Mouse (Mus musculus) monocyte, adult 5-6 weeks (primary cell): Measurements from ENCODE around the gene Rnf130. TPM values are rescaled to one million over a fixed set of nuclear protein-coding genes. Genes with fewer than 3 reads are reported as not detected.
"Not testable (repeated sequence)": the region's sequence is repeated elsewhere in the genome, so short reads cannot be mapped to it uniquely, and the experiment has no call there.

Source experiments
- ATAC-seq: fragments of 153-309, 156-312 bp; replicated peaks from 2 replicates; pipeline ENCODE4 v1.8.0; 2017; ENCODE audit warnings: mild to moderate bottlenecking; ENCODE audit not compliant: low TSS enrichment, insufficient number of reproducible peaks, severe bottlenecking, poor library complexity, low FRiP score
- total RNA-seq: library from RNA; stranded (forward); fragments of 200-1000, 200-491, 200-594 nt; gene quantifications from 3 replicates; pipeline ENCODE4 v1.2.3, GENCODE M21; 2017

Rnf130 gene
- total RNA-seq, 1 experiment from 2014 or later: 628 TPM

DNA sequence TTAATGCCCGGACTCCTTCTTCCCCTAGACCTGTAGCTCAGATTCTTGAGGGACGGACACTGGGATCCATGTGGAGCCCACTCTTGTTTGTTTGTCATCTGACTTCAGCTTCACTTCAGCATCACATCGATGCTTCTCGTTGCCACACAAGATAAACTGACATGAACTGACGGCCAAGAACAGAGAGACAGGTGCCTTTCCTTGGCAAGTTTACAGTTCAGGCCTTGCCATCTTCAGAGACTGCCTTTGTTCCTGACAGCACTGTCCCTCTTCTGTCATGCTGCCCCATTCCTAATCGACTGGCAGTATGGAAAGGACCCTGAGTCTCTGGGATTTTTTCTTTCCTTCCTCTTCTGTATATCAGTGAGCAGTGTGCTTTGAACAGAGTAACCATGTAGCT, 33.9 kb downstream of the Rnf130 start:
- ATAC-seq: no peak

DNA sequence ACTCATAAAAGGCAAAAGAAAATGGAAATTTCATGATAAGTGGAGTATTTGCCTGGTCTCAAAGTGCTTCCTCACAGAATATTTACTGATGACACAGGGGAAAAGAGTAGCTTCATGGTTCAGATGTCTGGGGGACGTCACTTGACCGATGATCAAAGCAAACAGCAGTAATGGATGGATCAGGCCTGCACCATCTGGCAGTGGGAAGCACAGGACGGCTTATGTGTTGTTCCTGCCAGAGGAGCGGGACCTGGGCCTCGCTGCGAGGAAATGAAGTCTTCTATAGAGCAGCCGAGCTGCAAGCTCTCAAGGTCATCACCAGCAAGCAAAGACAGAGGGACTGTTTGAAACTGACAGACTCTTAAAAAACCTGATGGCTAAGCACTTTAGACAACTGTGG, 37.0 kb downstream of the Rnf130 start:
- ATAC-seq: no peak

DNA sequence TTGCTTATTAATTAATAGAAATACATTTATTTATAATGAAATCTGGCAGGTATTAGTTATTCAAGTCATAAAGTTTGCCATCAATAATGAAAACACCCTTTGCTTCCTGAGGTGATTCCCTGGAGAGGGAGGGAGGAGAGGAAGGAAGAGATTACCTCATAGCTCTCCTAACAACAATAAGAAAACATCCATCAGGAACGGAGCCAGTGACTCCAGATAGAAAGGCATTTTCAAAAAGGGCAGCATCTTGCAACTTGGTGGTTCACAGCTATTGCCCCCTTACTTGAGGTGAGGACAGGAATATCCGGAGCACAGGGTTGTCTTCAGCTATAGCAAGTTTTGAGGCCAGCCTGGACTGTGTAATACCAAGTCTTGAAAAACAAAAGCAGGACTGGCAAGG, 40.9 kb downstream of the Rnf130 start:
- ATAC-seq: no peak

DNA sequence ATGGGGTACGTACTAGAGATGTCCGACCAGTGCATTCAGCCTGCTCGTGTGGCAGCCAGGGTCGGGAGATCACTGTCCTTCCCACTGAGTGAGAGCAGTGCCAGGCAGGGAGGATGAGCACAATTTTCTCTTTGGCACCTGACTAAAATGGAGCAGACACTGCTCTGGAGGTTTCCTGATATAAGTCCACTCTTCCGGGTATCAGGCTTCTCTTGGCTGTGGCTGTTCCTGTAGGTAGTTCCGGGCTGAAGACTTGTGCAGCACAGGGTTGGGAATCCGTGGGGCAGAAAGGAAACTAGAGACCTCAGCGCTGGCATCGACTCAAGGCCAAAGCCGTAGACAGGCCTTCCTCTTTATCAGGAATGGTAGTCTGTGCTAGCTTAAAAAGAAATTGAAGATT, 48.7 kb downstream of the Rnf130 start:
- no peak for ATAC-seq

- no peak for ATAC-seq
These were observed 51.6 kb downstream of the Rnf130 start for GRCm38 (mm10) chr11:50076756-50077155.

DNA sequence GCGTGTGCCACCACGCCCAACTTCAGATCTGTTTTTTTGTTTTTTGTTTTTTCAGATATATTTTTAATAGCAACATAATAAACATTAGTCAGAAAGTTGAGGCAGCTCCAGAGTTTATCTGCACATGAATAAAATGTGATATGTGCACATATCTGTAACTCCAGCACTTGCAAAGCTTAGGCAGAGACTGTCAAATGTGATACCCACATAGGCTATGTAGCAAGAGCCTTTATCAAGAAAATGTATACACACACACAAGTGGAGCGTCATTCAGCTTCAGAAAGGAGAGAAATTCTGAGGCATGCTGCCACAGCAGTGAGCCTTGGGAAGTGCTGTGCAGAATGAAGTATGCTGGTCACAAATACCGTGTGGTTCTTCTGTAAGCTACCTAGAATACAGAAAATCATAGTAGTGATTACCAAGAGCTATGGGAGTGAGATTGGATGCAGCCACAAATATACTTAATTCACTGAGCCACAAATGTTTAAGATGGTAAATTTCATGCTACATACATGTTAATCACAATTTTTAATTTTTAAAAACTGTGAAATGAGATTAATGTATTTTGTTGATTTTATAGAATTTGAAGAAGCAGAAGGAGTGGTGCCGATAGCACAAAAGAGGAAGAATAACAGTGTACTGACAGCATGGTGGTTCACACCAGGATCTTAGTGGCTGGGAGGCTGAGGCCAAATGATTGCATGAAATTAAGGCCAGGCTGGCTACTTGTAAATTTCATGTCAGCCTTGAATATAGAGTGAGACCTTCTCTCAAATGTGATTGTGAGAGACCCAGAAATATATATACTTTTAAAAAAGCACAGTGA, 56.4 kb downstream of the Rnf130 start:
- no peak for ATAC-seq

DNA sequence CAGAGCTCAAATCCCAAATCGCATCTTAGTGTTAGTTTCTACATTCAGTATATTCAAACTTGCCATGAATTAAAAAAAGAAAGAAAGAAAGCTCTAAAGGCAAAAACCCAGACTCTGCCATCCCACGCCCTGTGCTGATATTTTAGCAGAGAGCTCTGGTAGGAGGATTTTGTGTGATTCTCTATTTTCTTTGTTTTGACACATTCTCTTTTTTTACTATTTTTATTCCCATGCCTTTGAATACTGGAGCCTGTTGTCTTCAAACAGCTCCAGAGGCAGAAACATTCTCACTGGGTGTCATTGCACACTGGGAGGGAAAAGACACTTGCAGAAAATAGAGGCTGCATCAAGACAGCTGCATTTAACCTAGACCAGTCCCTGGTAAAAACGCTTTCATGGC, 61.1 kb downstream of the Rnf130 start:
- no peak for ATAC-seq

- ATAC-seq: no peak
These were observed 64.7 kb downstream of the Rnf130 start for GRCm38 (mm10) chr11:50089840-50090239.

DNA sequence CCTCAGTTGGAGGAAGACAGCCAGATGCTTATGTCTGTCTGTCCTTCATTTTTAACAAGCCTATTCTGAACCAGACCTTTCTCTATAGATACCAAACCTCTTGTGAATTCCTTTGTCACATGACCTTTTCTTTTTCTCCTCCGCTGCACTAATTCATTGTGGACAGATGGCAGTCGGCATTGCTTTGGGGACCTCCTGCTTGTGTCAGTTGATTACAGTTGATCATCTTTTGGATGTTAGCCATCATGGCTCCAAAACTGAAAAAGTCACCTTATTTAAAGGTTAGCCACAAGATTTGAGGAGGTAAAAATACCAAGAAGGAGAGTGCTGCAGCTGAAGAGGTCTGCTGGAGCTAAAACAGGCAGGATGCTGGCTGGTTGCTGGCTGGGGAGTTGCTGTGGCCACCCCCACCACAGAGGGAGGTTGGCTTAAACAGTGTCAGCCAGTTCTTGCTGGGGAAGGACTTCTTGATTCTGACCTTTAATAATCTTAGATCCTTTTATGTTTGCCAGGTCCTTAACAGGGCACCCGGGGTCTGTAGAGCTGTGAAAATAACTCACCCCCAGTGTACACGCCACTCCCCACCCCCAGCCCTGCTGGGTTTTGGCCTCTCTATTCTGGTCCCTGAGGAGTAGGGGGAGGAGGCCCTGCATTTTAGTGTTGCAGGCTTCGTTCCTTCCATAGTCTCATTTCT, 66.0 kb downstream of the Rnf130 start:
- no peak for ATAC-seq

GRCm38 (mm10) chr11:50091681-50092080, 66.5 kb downstream of the Rnf130 start:
- ATAC-seq: no peak

- no peak for ATAC-seq
These were observed 70.5 kb downstream of the Rnf130 start for GRCm38 (mm10) chr11:50095661-50096060.

DNA sequence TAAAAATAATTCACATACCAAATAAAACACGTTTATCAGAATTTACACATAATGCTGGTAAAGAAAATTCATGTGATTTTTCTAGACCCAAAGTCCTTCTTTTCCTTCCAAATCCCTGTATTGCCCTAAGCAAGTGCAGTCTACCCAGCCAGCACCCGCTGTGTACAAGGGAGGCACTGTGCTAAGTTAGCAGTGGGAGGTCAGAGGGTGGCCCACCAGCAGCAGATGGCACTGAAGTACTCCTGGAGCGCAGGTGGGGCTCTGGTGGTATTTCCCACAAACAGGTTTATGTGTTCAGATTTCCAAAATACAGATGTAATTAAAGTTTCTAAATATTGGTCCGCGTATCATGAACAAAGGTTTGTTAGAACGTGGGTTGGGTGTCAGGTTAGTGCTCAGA, 71.9 kb downstream of the Rnf130 start:
- no peak for ATAC-seq

DNA sequence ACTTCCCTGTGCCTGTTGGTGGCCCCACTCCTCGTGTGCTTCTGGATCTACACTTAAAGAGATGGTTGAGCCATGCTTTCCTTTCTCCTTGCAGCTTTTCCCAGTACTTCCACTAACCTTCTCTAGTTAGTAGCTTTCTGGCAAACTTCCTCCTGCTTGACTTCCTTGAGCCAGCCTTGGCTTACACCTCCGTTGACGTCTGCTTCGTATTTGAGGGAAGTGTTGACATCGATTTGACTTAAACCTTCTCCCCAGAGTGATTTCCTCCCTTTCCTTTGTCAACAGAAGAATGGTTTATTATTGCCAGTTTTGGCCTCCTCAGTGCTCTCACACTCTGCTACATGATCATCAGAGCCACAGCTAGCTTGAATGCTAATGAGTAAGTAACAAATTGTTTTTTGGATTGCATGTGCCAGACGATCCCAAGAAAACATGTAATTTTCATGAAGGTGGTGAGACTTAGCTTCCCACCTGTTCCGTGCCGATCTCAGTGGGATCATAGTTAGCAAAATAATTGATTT, 73.9 kb downstream of the Rnf130 start:
- ATAC-seq: no peak

DNA sequence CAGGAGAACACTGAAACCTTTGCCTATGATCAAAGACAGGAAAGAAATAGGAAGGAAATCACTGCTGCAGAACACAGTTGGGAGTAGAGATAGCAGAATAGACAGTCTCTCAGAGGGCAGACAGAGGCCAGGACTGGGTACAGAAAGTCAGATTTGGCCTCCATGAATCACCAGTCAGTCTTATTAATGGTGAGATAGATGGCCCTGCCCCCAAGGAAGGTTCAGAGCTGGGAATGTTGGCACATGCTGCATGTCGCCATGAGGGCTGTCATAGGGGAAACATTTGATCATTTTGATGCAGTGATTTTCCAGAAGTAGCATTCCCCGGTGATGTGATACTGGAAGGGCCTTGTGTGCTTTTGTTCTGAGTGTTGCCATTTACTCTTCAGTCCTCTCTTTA, 74.5 kb downstream of the Rnf130 start:
- ATAC-seq: no peak

DNA sequence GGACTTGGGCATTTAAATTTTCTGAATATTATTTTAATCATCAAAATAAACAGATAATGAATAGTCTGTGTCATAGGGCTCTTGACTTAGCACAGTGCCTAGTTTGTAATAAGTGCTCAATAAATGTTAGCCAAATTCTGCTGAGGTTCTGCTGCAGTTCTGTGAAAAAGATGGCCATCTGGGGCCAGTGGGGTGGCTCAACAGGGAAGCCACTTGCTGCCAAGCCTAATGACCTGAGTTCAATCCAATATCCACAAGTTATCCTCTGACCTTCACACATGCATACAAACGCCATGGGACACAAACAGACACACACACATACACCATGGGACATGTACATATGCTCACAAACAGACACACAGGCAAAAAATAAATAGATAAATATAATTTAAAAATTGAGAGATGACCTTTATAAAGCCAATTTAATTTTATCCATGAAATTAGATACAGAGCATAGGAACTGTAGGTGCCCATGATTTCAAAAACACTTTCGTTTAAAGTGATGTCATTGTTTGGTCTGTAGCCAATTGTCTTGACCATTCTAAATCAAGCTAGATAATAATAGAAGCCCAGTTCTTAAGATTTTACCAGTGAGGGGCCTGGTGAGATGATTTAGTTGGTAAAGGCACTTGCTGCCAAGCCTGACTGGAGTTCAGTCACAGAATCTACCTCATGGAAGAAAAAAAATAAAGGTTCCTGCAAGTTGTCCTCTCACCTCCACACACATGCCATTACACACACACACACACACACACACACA, 75.6 kb downstream of the Rnf130 start:
- ATAC-seq: no peak

- ATAC-seq: not testable (repeated sequence)
These were observed 76.8 kb downstream of the Rnf130 start for GRCm38 (mm10) chr11:50101962-50102361.

DNA sequence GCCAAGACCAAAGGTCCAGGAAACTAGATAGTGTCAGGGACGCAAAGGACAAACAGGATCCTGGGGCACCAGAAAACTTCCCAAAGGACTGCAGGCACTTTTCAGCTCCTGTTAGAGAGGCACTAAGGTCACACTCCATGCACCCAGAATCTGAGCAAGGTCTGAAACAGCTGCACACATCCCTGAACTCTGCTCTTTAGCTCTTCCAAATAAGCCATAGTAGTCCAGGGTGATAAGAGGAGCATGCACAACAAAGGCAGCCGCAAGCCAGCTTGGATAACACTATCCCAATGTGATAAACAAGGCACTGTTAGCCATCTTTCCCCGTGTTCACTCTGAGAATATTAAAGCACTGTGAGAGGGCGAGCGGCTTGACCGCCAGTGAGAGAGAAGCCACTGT, 78.9 kb downstream of the Rnf130 start:
- ATAC-seq: no peak

GRCm38 (mm10) chr11:50105237-50105636, 80.1 kb downstream of the Rnf130 start:
- ATAC-seq: no peak

GRCm38 (mm10) chr11:50106024-50106423, 80.9 kb downstream of the Rnf130 start:
- ATAC-seq: no peak
